Mouse (Mus musculus): ENCODE data around the gene Spag5.
A peak's percentile ranks its signal among the peaks of the same experiment; 100 is the strongest.
"Not testable (repeated sequence)": the region's sequence is repeated elsewhere in the genome, so short reads cannot be mapped to it uniquely, and the experiment has no call there.

Gene Spag5

DNA sequence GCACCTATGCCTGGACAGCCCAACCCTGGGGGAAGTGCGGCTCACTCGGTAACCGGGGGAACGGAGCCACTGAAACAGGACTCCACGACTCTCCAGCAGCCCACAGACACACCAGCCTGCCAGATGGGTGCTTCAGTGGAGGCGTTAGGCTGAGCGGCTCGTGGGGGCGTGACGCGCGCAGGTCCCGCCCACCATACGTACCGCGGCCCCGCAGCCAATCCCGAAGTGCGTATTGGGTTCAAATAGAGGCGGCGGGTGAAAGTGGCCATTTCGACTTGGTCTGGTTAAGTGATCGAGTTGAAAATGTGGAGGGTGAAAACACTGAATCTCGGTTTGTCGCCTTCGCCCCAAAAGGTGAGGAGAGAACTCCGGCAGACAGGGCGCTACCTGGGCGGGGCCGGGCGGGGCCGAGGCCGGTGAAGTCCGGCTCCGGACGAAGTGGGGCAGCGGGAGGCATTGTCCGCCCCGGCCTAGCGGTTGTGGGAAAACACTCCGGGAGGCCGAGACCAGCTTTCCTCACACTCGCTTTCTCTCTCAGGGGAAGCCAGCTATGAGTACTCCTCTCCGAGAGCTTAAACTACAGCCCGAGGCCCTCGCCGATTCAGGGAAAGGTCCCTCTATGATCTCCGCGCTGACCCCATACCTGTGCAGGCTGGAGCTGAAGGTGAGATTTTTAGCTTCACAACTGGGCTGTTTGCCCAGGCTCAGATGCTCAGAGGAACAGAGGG lies at the start of gene Spag5:
Gene Spag5 (plus strand): TSS at position 173 of the 728 bp plus-strand sequence.
- DNase-seq = peak; percentile 84 to 92

DNA sequence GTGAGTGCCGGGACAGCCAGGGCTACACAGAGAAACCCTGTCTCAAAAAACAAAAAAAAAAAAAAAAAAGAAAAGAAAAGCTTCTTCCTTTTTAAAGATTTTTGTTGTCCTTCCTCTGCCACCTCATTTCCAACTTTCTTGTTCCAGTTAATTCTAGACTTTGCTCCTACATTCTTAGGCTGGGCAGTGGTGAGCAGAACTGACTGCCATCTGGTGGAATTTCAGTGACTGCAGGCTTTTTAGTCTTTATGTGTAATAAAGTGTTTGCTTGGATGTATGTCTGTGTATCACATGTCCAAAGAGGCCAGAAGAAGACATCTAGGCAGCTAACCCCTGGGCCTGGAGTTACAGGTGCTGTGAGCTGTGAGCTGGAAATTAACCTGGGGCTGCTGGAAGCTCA lies 44.7 kb upstream of the Spag5 start:
- DNase-seq = peak in 1 of 2 experiments; percentile 23

DNA sequence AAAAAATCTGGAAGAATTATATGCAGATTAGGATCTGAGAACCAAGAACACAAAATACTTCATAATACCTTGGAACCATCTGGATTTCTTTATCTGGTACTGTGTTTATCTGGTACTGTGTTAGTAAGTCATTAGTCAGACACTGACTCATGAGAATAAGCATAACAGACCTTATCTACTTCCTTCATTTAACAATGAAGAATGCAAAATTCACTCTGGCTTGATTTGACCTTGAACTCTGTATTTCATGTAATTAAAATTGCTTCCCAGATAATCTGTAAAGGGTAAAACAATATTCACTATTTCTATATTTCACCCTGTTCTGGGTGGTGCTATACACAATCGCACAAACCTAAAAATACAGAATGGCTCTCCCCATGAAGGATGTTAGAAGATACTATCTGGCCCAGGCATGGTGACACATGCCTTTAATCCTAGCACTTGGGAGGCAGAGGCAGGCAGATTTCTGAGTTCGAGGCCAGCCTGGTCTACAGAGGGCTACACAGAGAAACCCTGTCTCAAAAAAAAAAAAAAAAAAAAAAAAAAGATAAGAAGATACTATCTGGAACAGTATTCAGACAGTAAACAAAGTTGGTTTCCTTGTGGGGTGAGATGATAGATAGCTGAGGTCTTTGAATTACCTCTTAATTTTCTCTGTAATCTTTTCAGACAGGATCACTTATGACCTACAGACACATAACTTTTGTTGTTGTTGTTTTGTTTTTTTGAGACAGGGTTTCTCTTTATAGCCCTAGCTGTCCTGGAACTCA lies 40.7 kb upstream of the Spag5 start:
- DNase-seq = no peak

- peak; percentile 90 to 91 for DNase-seq
Observed at GRCm38 (mm10) chr11:78261380-78262352, 39.7 kb upstream of the Spag5 start, which contains the start of gene 2610507B11Rik. Gene 2610507B11Rik, plus strand, starts transcription at chr11:78261752.

DNA sequence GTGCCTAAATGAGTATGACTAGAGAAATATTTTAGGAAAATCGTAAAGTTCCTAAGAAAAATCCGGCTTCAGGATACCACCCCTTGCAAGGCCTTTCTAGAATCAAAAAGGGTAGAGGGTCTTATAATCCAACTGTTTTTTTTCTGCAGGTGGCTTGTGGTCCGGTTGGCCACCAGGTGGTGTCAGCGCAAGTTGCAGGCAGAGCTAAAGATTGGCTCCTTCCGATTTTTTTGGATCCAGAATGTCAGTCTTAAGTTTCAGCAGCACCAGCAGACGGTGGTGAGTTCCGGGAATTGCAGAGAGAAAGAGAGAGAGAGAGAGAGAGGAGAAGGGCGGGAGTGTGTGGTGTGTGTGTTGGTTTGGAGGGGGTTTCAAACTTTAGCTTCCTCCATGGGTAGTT lies 38.8 kb upstream of the Spag5 start:
- peak; percentile 48 to 50 for DNase-seq

DNA sequence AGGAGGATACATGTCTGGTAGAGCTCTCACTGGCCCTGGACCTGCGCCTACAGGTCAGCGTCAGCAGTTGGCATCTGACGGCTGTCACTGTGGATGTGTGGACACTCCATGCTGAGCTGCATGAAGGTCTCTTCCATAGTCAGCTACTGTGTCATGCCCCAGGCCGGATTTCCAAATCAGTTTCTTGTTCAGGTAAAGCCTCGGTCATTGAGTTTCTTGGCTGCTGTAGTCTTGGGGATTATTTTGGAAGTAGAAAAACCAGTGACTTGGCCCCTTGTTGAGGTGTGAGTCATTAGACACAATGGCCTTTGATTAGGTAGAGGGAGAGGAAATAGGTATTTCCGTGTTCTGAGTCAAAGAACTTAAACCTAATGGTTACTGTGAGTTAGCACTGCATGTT lies 35.8 kb upstream of the Spag5 start:
- DNase-seq = no peak

DNA sequence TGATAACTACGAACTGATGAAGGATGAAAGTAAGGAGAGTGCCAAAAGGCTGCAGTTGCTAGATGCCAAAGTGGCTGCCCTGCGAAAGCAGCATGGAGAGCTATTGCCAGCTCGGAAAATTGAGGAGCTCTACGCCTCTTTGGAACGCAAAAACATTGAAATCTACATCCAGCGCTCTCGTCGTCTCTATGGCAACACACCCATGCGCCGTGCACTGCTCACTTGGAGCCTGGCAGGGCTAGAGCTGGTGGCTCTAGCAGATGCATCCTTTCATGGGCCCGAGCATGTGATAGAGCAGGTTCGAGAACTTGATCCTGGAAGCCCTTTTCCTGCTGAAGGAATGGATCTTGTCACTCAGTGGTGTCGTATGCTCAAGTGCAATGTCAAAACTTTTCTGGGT lies 29.3 kb upstream of the Spag5 start:
- no peak for DNase-seq

- DNase-seq = no peak
Observed at GRCm38 (mm10) chr11:78275596-78275995, 25.7 kb upstream of the Spag5 start.

DNA sequence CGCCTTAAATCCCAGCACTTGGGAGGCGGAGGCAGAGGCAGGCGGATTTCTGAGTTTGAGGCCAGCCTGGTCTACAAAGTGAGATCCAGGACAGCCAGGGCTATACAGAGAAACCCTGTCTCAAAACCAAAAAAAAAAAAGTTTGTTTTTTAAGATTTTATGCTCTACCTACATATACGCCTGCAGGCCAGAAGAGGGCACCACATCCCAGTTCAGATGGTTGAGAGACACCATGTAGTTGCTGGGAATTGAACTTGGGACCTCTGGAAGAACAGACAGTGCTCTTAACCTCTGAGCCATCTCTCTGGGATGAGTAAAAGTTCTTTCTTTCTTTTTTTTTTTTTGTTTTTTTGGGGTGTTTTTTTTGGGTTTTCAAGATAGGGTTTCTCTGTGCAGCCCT lies 25.2 kb upstream of the Spag5 start:
- not testable (repeated sequence) for DNase-seq

- DNase-seq = no peak
Observed at GRCm38 (mm10) chr11:78278853-78279252, 22.5 kb upstream of the Spag5 start.

GRCm38 (mm10) chr11:78279586-78279985 lies 21.7 kb upstream of the Spag5 start:
- DNase-seq = no peak

GRCm38 (mm10) chr11:78289146-78289763 lies 12.1 kb upstream of the Spag5 start:
- no peak for DNase-seq

DNA sequence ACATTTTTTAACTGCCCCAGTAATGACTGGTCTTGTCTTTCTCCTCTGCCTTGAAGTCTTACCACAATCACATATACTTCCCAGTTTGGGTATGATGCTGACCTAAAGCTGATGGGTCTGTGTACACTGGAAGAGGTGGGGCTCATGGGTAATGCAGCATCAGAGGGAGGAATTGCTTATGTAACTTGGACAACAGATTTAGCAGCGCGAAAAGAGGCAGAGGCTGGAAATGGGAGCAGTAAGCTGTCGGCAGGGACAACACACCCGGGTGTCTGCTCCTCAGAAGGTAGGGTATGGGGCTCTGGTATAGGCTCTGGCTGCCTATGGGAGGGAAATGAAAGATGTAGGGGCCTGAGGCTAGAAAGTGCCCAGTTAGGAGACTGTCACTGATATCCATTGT lies 10.7 kb upstream of the Spag5 start, which contains the start of gene BC030499:
Gene BC030499 (plus strand): TSS at position 188 of the 400 bp plus-strand sequence.
- DNase-seq = no peak

- DNase-seq = no peak
Observed at GRCm38 (mm10) chr11:78294585-78294984, 6.7 kb upstream of the Spag5 start.

- no peak for DNase-seq
Observed at GRCm38 (mm10) chr11:78300917-78301316, 412 bp upstream of the Spag5 start.

DNA sequence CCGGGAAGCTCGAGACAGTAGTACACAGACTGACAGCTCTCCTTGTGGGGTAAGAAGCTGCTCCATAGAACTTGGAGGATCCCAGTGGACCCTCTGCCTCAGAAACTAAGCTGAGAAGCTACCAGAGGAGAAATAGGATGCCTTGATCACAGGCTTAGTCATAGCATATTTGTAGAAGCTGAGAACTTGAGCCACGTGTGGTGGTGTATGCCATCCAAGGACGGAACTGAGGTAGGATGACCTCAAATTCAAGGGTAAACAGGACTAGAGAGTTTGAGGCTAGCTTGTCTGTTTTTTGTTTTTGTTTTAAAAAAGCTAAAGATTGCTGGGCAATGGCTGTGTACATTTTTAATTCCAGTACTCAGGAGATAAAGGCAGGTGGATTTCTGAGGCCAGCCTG lies 3.9 kb downstream of the Spag5 start:
- no peak for DNase-seq

DNA sequence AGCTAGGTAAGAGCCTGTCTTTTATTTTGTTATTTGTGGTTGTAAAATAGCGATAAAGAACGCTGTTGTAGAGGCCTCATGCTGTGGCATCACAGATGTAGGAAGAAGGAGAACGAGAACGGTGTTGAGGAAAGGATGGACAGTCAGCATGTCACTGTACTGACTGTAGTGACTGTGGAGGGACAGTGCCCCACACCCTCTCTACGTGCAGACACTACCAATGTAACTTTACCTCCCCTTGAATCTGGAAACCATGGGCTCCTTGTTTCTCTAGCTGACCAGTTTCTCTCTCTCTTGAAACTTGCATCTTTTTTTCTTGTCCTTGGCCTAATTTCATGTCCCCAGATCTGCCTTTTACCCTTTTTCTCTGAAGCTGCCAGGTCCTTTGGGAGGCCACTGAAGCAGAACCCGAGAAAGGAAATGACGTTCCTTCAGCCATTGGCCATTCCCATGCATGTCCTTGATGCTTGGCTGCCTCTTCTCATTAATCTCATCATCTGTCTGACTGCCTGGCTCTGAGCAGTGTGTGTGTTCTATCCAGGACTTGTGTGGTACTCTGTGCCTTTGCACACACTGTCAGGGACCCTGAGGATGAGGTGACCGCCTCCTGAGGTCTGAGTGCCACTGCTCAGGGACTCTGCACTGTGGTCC lies 9.7 kb downstream of the Spag5 start:
- no peak for DNase-seq

DNA sequence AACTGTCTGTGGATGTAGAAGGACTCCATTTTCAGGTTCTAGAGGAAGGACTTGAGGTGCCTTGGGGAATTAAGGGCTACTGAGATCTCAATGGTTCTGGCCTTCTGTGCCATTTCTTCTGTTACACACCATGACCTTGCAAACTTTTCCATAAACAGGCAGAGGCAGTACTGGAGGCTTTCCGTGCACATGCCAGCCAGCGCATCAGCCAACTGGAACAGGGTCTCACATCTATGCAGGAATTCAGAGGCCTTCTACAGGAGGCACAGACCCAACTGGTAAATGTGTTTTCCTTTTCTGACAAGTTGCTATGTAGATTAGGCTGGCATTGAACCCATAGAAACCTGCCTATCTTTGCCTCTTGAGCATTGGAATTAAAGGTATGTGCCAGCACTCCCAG lies 12.3 kb downstream of the Spag5 start:
- DNase-seq = peak in 1 of 2 experiments; percentile 31

DNA sequence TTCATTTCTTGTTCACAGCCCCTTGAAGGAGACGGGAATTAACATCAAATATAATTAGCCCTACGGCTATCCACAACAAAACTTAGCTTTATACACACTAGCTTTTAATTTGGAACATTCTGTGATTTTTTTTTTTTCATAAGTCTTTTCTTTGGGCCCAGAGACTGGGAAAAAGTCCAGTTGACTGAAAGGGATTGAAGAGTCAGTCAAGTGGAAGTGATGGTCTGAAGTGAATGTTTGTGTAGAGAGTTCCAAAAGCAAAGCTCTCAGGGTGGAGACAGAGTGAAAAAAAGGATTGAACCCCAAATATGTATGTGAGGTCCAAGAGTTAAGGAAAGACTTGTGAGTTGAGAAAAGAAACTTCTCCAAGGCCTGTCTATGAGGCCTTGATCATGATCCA lies 17.1 kb downstream of the Spag5 start:
- DNase-seq = no peak

GRCm38 (mm10) chr11:78322076-78322831 lies 20.9 kb downstream of the Spag5 start:
- DNase-seq = no peak

DNA sequence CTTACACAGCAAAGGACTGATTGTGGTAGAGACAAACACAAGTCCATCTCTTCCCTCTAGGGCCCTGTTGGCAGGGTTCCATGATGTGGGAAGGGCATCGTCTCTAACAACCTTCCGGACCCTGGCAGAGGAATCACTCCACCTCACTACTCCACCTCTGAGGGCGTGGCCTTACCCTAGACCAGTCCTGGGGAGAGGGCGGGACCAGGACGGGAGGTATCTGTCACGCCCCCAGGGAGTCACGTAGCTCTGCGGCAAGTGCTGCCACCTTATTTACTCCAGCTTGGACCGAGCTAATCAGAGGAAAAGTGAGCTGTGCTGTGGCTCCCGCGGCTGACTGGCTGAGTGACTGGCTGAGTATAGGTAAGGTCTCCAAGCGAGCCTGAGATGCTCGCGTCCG lies 21.5 kb downstream of the Spag5 start, which contains the start of gene Aldoc:
Gene Aldoc (plus strand): TSS at position 109 of the 400 bp plus-strand sequence.
- peak; percentile 92 to 96 for DNase-seq

All from kidney, adult 8-10 months (tissue).